Mouse (Mus musculus): Measurements from ENCODE around the gene Kdm1b. TPM values are rescaled to one million over a fixed set of nuclear protein-coding genes. Genes with fewer than 3 reads are reported as not detected.

Kdm1b gene
- 4.0 and 5.6 TPM in 2 replicates for polyA plus RNA-seq (2015; fragmentation: Nextera tagmentation; extraction: Ambion mirVana)

DNA sequence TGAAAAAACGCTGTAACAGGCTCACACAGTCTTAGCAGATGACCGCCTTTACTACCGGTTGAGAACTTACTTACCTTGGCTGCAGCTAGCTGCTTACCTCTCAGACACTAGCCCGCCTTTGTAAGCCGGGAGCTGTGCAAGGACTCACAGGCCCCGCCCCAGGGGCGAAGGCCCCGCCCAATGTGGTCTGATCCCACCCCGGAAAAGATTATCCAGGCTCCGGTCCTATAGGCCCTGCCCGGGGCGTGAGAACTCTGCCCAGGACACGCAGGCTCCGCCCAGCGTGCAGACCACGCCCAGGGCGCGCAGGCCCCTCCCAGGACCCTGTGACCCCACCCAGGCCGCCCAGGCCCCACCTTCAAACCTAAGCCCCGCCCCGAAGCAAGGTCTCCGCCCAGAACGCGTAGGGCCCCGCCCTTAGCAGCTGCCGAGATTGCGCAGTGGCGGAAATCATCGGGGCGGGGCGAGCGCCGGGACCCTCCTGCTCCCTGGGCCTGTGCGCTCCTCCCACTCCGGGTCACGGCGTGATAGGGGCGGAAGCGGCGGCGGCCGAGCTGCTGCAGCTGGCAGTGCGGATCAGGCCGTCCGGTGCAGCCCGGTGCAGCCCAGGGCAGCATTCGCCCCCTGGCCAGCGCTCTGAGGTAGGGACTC is at the start of gene Kdm1b:
Kdm1b (plus strand) TSS at position 470 of the 651 bp plus-strand sequence.

DNA sequence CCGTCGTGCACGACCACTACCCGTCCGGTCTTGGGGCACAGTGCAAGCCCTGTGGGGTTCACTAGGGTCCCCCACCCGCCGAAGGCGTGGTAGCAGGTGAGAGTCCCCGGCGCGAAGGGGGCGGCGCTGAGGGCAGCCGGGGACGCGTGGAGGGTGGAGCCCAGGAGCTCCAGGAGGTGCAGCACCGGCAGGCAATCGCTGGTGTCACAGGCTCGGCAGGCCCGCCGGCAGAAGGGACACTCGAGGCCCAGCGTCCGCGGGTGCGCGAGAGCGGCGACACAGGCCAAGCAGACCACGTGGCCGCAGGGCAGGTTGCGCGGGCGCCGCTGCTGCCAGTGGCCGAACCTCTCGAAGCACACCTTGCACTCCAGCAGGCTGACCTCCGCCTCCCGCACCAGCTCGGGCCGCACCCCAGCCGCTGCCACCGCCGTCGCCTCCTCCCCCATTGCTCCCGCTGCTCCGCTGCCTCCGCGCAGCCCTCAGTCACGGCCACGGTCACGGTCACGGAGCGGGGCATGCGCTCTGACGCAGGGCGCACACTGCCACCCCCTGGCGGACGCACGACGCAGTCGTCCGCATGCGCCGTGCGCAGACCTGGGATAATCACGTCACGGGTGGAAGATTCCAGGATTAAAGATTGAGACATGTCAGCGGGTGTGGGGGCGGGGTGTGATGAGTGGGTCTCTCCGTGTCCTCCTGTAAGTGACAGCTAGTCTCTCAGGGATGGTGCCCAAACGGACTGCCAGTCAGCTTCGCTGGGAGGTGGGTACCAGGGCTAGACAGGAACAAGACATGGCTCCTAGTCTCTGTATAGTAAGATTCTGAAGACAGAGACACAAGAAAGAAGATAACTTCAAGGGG is 28.7 kb upstream of the Kdm1b start, which contains the start of gene Nhlrc1:
Nhlrc1 (minus strand) TSS at position 517 of the 861 bp plus-strand sequence.

DNA sequence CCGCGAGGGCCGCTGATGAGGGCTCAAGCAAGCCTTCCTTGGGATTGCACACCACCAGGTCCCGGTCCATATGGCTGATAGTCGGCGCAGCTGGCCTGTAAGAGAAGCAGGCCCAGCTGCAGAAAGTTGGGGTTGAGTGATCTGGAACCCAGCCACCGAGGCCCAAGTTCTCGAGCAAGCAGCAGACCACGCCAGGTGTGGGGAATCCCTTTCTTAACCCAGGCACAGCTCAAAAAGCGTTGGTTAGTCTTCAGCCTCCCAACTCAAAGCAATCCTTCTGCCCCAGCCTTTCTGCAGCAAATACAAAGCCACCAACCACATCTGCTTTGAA is 1.3 kb downstream of the Kdm1b start, which contains the start of gene Tpmt:
Tpmt (minus strand) TSS at position 121 of the 331 bp plus-strand sequence.

DNA sequence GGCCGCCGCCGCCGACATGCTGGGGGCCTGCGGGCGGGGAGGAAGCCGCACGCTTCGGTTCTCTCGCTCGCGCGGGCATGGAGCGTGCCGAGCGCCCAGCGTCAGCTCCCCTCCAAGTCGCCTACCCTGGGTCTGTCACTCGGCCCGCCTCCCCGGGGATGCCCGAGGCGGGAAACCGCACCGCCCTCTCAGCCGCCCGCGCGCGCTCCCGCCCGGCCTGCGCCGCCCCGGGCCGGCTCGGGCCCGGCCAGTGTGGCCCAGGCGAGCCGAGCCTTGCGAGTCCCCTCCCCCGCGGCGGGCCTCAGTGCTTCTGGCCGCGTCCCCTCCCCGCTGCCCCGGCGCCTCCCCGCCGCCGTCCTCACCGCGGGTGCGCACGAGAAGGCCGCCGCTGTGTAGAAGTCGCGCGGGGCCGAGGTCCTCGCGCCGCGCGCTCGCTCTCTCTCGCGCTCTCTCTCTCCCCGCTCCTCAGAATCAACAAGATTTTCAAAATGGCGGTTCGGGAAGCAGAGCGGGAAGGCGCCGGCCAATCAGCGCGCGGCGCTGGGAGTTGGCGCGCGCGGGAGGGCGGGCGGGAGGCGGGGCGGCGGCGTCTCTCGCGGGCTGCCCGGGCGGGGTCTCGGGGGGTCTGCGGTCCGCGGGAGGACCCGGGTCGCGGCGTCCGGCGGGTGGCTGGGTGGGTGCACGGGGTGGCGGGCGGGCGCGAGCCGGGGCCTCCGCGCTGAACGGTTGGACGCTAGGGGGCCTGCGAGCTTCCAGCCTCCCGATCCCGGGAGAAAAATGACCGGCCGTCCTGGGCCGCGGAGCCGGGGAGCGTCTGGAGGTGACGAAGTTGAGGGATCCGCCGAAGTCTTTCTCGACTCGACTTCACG is 62.6 kb downstream of the Kdm1b start, which contains the start of gene Dek:
Dek (minus strand) TSS at position 491 of the 869 bp plus-strand sequence.

DNA sequence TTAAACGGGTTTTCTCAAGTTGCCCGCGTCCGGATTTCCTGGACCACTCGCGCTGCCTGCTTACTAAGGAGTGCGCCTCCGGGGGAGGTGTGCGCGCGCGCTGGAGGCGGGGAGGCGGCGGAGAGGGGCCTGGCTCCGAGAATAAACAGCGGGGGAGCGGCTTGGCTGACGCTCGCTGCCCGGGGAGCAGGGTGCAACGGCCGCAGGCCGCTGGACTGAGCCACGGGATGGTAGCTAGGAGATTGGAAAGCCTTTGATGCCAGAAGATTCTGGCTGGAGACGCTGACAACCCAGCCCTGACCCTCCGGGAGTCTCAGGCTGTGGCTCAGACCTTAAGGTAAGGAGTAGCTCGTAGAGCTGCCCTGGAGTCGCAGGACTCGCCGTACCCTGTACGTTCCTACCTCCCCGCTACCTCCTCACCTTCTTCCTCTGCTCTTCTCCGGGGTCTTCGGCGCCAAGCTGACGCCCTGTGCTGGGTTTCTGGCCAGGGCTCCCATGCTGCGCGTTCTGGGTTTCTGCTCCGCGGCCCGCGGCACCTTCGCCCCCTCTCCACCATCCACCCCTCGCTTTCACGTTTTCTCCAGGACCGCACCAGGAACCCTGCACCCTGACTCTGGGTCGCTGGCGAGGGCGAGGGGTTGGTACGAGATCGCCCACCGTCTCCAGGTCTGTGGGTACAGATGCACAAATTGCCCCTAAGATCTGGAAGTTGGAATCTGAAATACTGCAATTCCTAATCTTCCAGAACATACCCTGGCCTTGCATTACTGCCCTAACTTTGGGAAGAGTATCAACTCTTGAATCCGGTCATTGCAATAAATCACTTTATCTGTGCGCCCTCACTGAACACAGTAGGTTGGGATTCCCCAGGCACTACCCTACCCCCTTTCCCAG is 79.5 kb downstream of the Kdm1b start, which contains the start of gene Rnf144b:
Rnf144b (plus strand) TSS at position 120 of the 894 bp plus-strand sequence.

Other genes with a start within 250 kb of the Kdm1b start
- gene Kif13a, start 113.6 kb upstream of the Kdm1b start, polyA plus RNA-seq (2015; fragmentation: Nextera tagmentation; extraction: Ambion mirVana) = 13.9 and 14.6 TPM in 2 replicates
- 3.1 and 4.6 TPM in 2 replicates for gene Nhlrc1, start 28.6 kb upstream of the Kdm1b start, polyA plus RNA-seq (2015; fragmentation: Nextera tagmentation; extraction: Ambion mirVana)
- gene Tpmt, start 1.2 kb downstream of the Kdm1b start, polyA plus RNA-seq (2015; fragmentation: Nextera tagmentation; extraction: Ambion mirVana) = 10.8 and 13.0 TPM in 2 replicates
- gene Dek, start 62.7 kb downstream of the Kdm1b start, polyA plus RNA-seq (2015; fragmentation: Nextera tagmentation; extraction: Ambion mirVana) = 147 and 150 TPM in 2 replicates
- 0.76 and 1.3 TPM in 2 replicates for gene Rnf144b, start 79.2 kb downstream of the Kdm1b start, polyA plus RNA-seq (2015; fragmentation: Nextera tagmentation; extraction: Ambion mirVana)

Data from adrenal gland, postnatal 0 days (tissue).